Mouse (Mus musculus) MEL (cell line): ENCODE data around the gene Ofcc1. TPM values are rescaled to one million over a fixed set of nuclear protein-coding genes. Genes with fewer than 3 reads are reported as not detected.

Source experiments
- DNase-seq: peaks from one replicate; pipeline ENCODE4 v3.0.0; 2011; ENCODE audit warnings: low read depth, low spot score
- H3K27ac ChIP-seq: 2 replicates; pipeline ENCODE4 v1.5.1; 2012; ENCODE audit warnings: low read depth, mild to moderate bottlenecking, control low read depth, low read length, moderate library complexity; ENCODE audit not compliant: control insufficient read depth
- H3K27me3 ChIP-seq, 2 experiments: fragments of 150-350 bp in 1 of 2; sonication (generic) in 1 of 2; 2 replicates each; pipeline ENCODE4 v1.6.1; 2012; ENCODE audit warnings: low read length in 2 of 2, mild to moderate bottlenecking in 2 of 2, improper control_type of control experiment in 1 of 2, moderate library complexity in 1 of 2; ENCODE audit not compliant: insufficient read depth in 2 of 2, control insufficient read depth in 1 of 2
- H3K36me3 ChIP-seq, 2 experiments: 2 replicates each; pipeline ENCODE4 v1.6.1; 2012 to 2014; ENCODE audit warnings: low read length in 2 of 2, improper control_type of control experiment in 1 of 2, inconsistent platforms in 1 of 2, mild to moderate bottlenecking in 1 of 2; ENCODE audit not compliant: insufficient read depth in 2 of 2, control insufficient read depth in 1 of 2
- H3K4me1 ChIP-seq, 2 experiments: fragments of 150-350 bp in 1 of 2; sonication (generic) in 1 of 2; 2 replicates each; pipeline ENCODE4 v1.6.1; 2012; ENCODE audit warnings: low read length in 2 of 2, improper control_type of control experiment in 1 of 2, mild to moderate bottlenecking in 1 of 2; ENCODE audit not compliant: insufficient read depth in 2 of 2, control insufficient read depth in 1 of 2
- H3K4me3 ChIP-seq, 2 experiments: fragments of 150-350 bp in 1 of 2; sonication (generic) in 1 of 2; 2 replicates each; pipeline ENCODE4 v1.5.1; 2012; ENCODE audit warnings: low read depth in 2 of 2, low read length in 2 of 2, mild to moderate bottlenecking in 2 of 2, moderate library complexity in 2 of 2, control low read depth in 1 of 2, improper control_type of control experiment in 1 of 2; ENCODE audit not compliant: control insufficient read depth in 1 of 2, insufficient read depth in 1 of 2
- H3K79me2 ChIP-seq: 2 replicates; pipeline ENCODE4 v1.6.1; 2012; ENCODE audit warnings: mild to moderate bottlenecking, low read length, moderate library complexity; ENCODE audit not compliant: control insufficient read depth, poor library complexity, insufficient read depth
- H3K9ac ChIP-seq: 2 replicates; pipeline ENCODE4 v1.6.1; 2012; ENCODE audit warnings: low read depth, mild to moderate bottlenecking, control low read depth, low read length, moderate library complexity; ENCODE audit not compliant: control insufficient read depth, poor library complexity, severe bottlenecking
- H3K9me3 ChIP-seq: fragments of 150-350 bp; sonication (generic); replicated peaks from 2 replicates; pipeline ENCODE4 v1.6.1; 2012; ENCODE audit warnings: mild to moderate bottlenecking, low read length, improper control_type of control experiment, moderate library complexity; ENCODE audit not compliant: insufficient read depth
- CHD1 ChIP-seq: IDR thresholded peaks from 2 replicates; pipeline ENCODE4 v1.6.1; 2012; ENCODE audit warnings: low read depth, mild to moderate bottlenecking, inconsistent platforms, low read length, improper control_type of control experiment
- CTCF ChIP-seq, 3 experiments: IDR thresholded peaks in 2 of 3; conservative IDR thresholded peaks in 1 of 3; 2 replicates each; pipeline ENCODE4 v1.5.1; 2011 to 2012; ENCODE audit warnings: low read length in 3 of 3, low read depth in 2 of 3, mild to moderate bottlenecking in 2 of 3, improper control_type of control experiment in 1 of 3, inconsistent platforms in 1 of 3, mixed read lengths in 1 of 3, moderate library complexity in 1 of 3; ENCODE audit not compliant: control insufficient read depth in 1 of 3, insufficient read depth in 1 of 3, poor library complexity in 1 of 3, severe bottlenecking in 1 of 3
- ETS1 ChIP-seq: IDR thresholded peaks from 2 replicates; pipeline ENCODE4 v1.6.1; 2012; ENCODE audit warnings: low read depth, mild to moderate bottlenecking, inconsistent platforms, low read length, improper control_type of control experiment, moderate library complexity
- GABPA ChIP-seq: IDR thresholded peaks from 2 replicates; pipeline ENCODE4 v1.6.1; 2012; ENCODE audit warnings: low read depth, mild to moderate bottlenecking, inconsistent platforms, low read length, improper control_type of control experiment, moderate library complexity
- GATA1 ChIP-seq: IDR thresholded peaks from 2 replicates; pipeline ENCODE4 v1.6.1; 2011; ENCODE audit warnings: low read depth, low read length, improper control_type of control experiment
- HCFC1 ChIP-seq: IDR thresholded peaks from 2 replicates; pipeline ENCODE4 v1.6.1; 2012; ENCODE audit warnings: low read depth, mild to moderate bottlenecking, inconsistent platforms, low read length, improper control_type of control experiment, moderate library complexity
- JUND ChIP-seq: IDR thresholded peaks from 2 replicates; pipeline ENCODE4 v1.6.1; 2011; ENCODE audit warnings: low read depth, mild to moderate bottlenecking, improper control_type of control experiment, low read length
- KAT2A ChIP-seq: conservative IDR thresholded peaks from 2 replicates; pipeline ENCODE4 v1.6.1; 2012; ENCODE audit warnings: low read depth, low read length, improper control_type of control experiment, inconsistent platforms
- MAFK ChIP-seq: IDR thresholded peaks from 2 replicates; pipeline ENCODE4 v1.6.1; 2011; ENCODE audit warnings: low read depth, mild to moderate bottlenecking, low read length, improper control_type of control experiment, borderline replicate concordance
- MXI1 ChIP-seq: IDR thresholded peaks from 2 replicates; pipeline ENCODE4 v1.6.1; 2011; ENCODE audit warnings: mild to moderate bottlenecking, low read depth, low read length, improper control_type of control experiment
- MYB ChIP-seq: IDR thresholded peaks from 2 replicates; pipeline ENCODE4 v1.6.1; 2011; ENCODE audit warnings: mild to moderate bottlenecking, low read depth, low read length, improper control_type of control experiment
- MYC ChIP-seq: IDR thresholded peaks from 2 replicates; pipeline ENCODE4 v1.6.1; 2011; ENCODE audit warnings: low read depth, mild to moderate bottlenecking, low read length, improper control_type of control experiment, moderate library complexity
- NELFE ChIP-seq: IDR thresholded peaks from 2 replicates; pipeline ENCODE4 v1.6.1; 2011; ENCODE audit warnings: low read depth, low read length, improper control_type of control experiment
- POLR2A ChIP-seq, 2 experiments: IDR thresholded peaks; 2 replicates each; pipeline ENCODE4 v1.6.1; 2011 to 2012; ENCODE audit warnings: low read length in 2 of 2, mild to moderate bottlenecking in 2 of 2, control low read depth in 1 of 2, improper control_type of control experiment in 1 of 2, low read depth in 1 of 2, moderate library complexity in 1 of 2; ENCODE audit not compliant: control insufficient read depth in 1 of 2, insufficient read depth in 1 of 2, poor library complexity in 1 of 2
- POLR2AphosphoS2 ChIP-seq: IDR thresholded peaks from 2 replicates; pipeline ENCODE4 v1.6.1; 2011; ENCODE audit warnings: low read length, improper control_type of control experiment
- RAD21 ChIP-seq: IDR thresholded peaks from 2 replicates; pipeline ENCODE4 v1.6.1; 2011; ENCODE audit warnings: mild to moderate bottlenecking, low read depth, low read length, improper control_type of control experiment
- SMC3 ChIP-seq: IDR thresholded peaks from 2 replicates; pipeline ENCODE4 v1.6.1; 2011; ENCODE audit warnings: low read depth, low read length, improper control_type of control experiment
- TBP ChIP-seq: IDR thresholded peaks from 2 replicates; pipeline ENCODE4 v1.8.0; 2011; ENCODE audit warnings: low read depth, low read length, improper control_type of control experiment
- UBTF ChIP-seq: IDR thresholded peaks from 2 replicates; pipeline ENCODE4 v1.6.1; 2012; ENCODE audit warnings: low read depth, mild to moderate bottlenecking, inconsistent platforms, low read length, improper control_type of control experiment, moderate library complexity, borderline replicate concordance; ENCODE audit not compliant: insufficient read depth
- USF1 ChIP-seq: IDR thresholded peaks from 2 replicates; pipeline ENCODE4 v1.6.1; 2014; ENCODE audit warnings: low read depth, mild to moderate bottlenecking, inconsistent platforms, low read length, improper control_type of control experiment, moderate library complexity
- USF2 ChIP-seq, 2 experiments: IDR thresholded peaks; 2 replicates each; pipeline ENCODE4 v1.6.1; 2011 to 2012; ENCODE audit warnings: improper control_type of control experiment in 2 of 2, low read length in 2 of 2, borderline replicate concordance in 1 of 2, inconsistent platforms in 1 of 2, low read depth in 1 of 2, mild to moderate bottlenecking in 1 of 2; ENCODE audit not compliant: insufficient read depth in 1 of 2
- ZMIZ1 ChIP-seq: IDR thresholded peaks from 2 replicates; pipeline ENCODE4 v1.6.1; 2012; ENCODE audit warnings: low read depth, mild to moderate bottlenecking, inconsistent platforms, low read length, improper control_type of control experiment, moderate library complexity
- ZNF384 ChIP-seq: IDR thresholded peaks from 2 replicates; pipeline ENCODE4 v1.6.1; 2012; ENCODE audit warnings: low read depth, mild to moderate bottlenecking, inconsistent platforms, low read length, improper control_type of control experiment
- polyA plus RNA-seq, 2 experiments: library from polyadenylated mRNA; stranded (reverse) in 1 of 2; unstranded in 1 of 2; fragments of >175 nt in 1 of 2; fragments of >200 nt in 1 of 2; gene quantifications; 2 replicates each; pipeline versions ENCODE4 v1.2.1 to v1.2.4; 2012; ENCODE audit warnings: low replicate concordance in 2 of 2, low read depth in 1 of 2; ENCODE audit not compliant: insufficient read length in 2 of 2, insufficient read depth in 1 of 2, missing spikeins in 1 of 2
- total RNA-seq: library from RNA; depleted of rRNA; stranded (reverse); fragments of 300-350 nt; gene quantifications from 2 replicates; pipeline ENCODE4 v1.2.3, GENCODE M21; 2012

Gene Ofcc1
- total and polyA plus RNA-seq, 3 experiments = not detected

- TF ChIP-seq SMC3 (no peak), USF2 (IDR thresholded peaks at IDR 0.05; ENCODE audit: borderline replicate concordance in 1 of 2, insufficient read depth in 1 of 2, low read depth in 1 of 2, low read length in 2 of 2) (no peak), ZMIZ1 (no peak), CTCF (IDR thresholded peaks at IDR 0.05 in 2 of 3, conservative IDR thresholded peaks at IDR 0.05 in 1 of 3; ENCODE audit: control insufficient read depth in 1 of 3, insufficient read depth in 1 of 3, low read depth in 2 of 3, low read length in 3 of 3, poor library complexity in 1 of 3, severe bottlenecking in 1 of 3) (no peak), GABPA (no peak), ZNF384 (no peak), CHD1 (no peak), GATA1 (no peak), ETS1 (no peak), POLR2AphosphoS2 (no peak), KAT2A (no peak), MYC (no peak), JUND (no peak), POLR2A (IDR thresholded peaks at IDR 0.05; ENCODE audit: control insufficient read depth in 1 of 2, insufficient read depth in 1 of 2, low read depth in 1 of 2, low read length in 2 of 2, poor library complexity in 1 of 2) (no peak), MYB (no peak), HCFC1 (no peak), MXI1 (no peak), TBP (no peak), MAFK (no peak)
- Histone ChIP-seq H3K4me1 (no peaks in the 10 kb centered on the region), H3K4me3 (no peak overlapping the region), H3K27me3 (no peaks in the 10 kb centered on the region), H3K9me3 (no peaks in the 10 kb centered on the region), H3K27ac (no peak overlapping the region), H3K79me2 (no peaks in the 10 kb centered on the region), H3K9ac (no peak overlapping the region), H3K36me3 (no peaks in the 10 kb centered on the region)
- DNase-seq = no peak
Measured at GRCm38 (mm10) chr13:40029426-40029825, 331.8 kb downstream of the Ofcc1 start.

GRCm38 (mm10) chr13:40028827-40029226 lies 332.4 kb downstream of the Ofcc1 start:
- H3K4me3 ChIP-seq = no peak overlapping the region
- H3K36me3 ChIP-seq = no peaks in the 10 kb centered on the region
- no peaks in the 10 kb centered on the region for H3K27me3 ChIP-seq
- TF ChIP-seq TBP (no peak), MXI1 (no peak), NELFE (no peak), POLR2AphosphoS2 (no peak), USF1 (no peak), UBTF (no peak), ZMIZ1 (no peak), GABPA (no peak), RAD21 (no peak)
- H3K4me1 ChIP-seq = no peaks in the 10 kb centered on the region
- H3K9ac ChIP-seq = no peak overlapping the region
- H3K27ac ChIP-seq = no peak overlapping the region
- DNase-seq = no peak
- no peaks in the 10 kb centered on the region for H3K9me3 ChIP-seq
- H3K79me2 ChIP-seq = no peaks in the 10 kb centered on the region
